In genomic region chr19:44618166-44618565, GRCm38 (mm10) we compare ENCODE assay signal across 19 mouse cellular contexts. TPM values are rescaled to one million over a fixed set of nuclear protein-coding genes. Genes with fewer than 3 reads are reported as not detected.
DNase-seq lines count a peak whose midpoint lies in the region; ATAC-seq lines count a peak whose summit lies in the region.
"Had no signal": no experiment of that assay in that cellular context is flagged by ENCODE, and none has a peak within 500 bp of the region (broad histone marks: within the 10 kb centered on the region; RNA-seq: fewer than 3 reads in every experiment).

No protein-coding gene starts in this region.

- no peaks in the 10 kb centered on the region for H3K36me3 ChIP-seq in forebrain, embryonic 11.5 days (ENCODE audit: control insufficient read depth, insufficient read depth, low read length)
- H3K36me3 ChIP-seq in forebrain, embryonic 12.5 days (replicated peaks) = no peaks in the 10 kb centered on the region
- H3K36me3 ChIP-seq in midbrain, embryonic 16.5 days (ENCODE audit: control insufficient read depth, insufficient read depth, low read length) = no peaks in the 10 kb centered on the region
- no peaks in the 10 kb centered on the region for H3K36me3 ChIP-seq in hindbrain, embryonic 10.5 days
- H3K36me3 ChIP-seq: forebrain, embryonic 10.5 days; G1E; heart, embryonic 13.5 days; intestine, embryonic 15.5 days; midbrain, embryonic 10.5 days had no signal

- 0 out of 2 replicates have a peak overlapping the region, but pooled peaks have one; percentile 11 for H3K4me2 ChIP-seq in forebrain, embryonic 11.5 days (ENCODE audit: low read depth, low read length, severe bottlenecking)
- H3K4me2 ChIP-seq in forebrain, embryonic 12.5 days = no peak overlapping the region
- no peak overlapping the region for H3K4me2 ChIP-seq in midbrain, embryonic 16.5 days (ENCODE audit: low read length)
- H3K4me2 ChIP-seq: heart, embryonic 13.5 days; intestine, embryonic 15.5 days; liver, embryonic 11.5 days had no signal

- no peak overlapping the region for H3K4me3 ChIP-seq in forebrain, embryonic 11.5 days (ENCODE audit: low read depth, low read length)
- no peak overlapping the region for H3K4me3 ChIP-seq in forebrain, embryonic 12.5 days (replicated peaks)
- H3K4me3 ChIP-seq in midbrain, embryonic 16.5 days (ENCODE audit: low read depth, low read length) = no peak overlapping the region
- no peak overlapping the region for H3K4me3 ChIP-seq in hindbrain, embryonic 10.5 days
- H3K4me3 ChIP-seq: forebrain, embryonic 10.5 days; heart, embryonic 13.5 days; intestine, embryonic 15.5 days; midbrain, embryonic 10.5 days had no signal

- H3K27ac ChIP-seq in forebrain, embryonic 11.5 days (ENCODE audit: low read depth, low read length) = no peak overlapping the region
- no peak overlapping the region for H3K27ac ChIP-seq in forebrain, embryonic 12.5 days
- H3K27ac ChIP-seq in midbrain, embryonic 16.5 days (ENCODE audit: low read length) = no peak overlapping the region
- no peak overlapping the region for H3K27ac ChIP-seq in hindbrain, embryonic 10.5 days
- H3K27ac ChIP-seq: forebrain, embryonic 10.5 days; heart, embryonic 13.5 days; intestine, embryonic 15.5 days; midbrain, embryonic 10.5 days had no signal

- no peaks in the 10 kb centered on the region for H3K27me3 ChIP-seq in forebrain, embryonic 11.5 days (ENCODE audit: control insufficient read depth, insufficient read depth, low read length)
- peaks cover 11% of the 10 kb centered on the region for H3K27me3 ChIP-seq in forebrain, embryonic 12.5 days
- no peaks in the 10 kb centered on the region for H3K27me3 ChIP-seq in midbrain, embryonic 16.5 days (ENCODE audit: control insufficient read depth, insufficient read depth, low read depth, low read length)
- peaks cover 6% of the 10 kb centered on the region; the same call in 1 of the 2 replicates for H3K27me3 ChIP-seq in hindbrain, embryonic 10.5 days (ENCODE audit: insufficient read depth, poor library complexity, severe bottlenecking)
- H3K27me3 ChIP-seq: intestine, embryonic 15.5 days had no signal

- no peak for DNase-seq in forebrain, embryonic 11.5 days (ENCODE audit: low spot score)
- DNase-seq in layer of hippocampus, adult 11-12 months (ENCODE audit: low spot score) = peak; percentile 37
- DNase-seq in left cerebral cortex, adult 9 months (ENCODE audit: low spot score in 2 of 2) = peak; percentile 11 to 70
- DNase-seq in yolk sac, embryonic 10.5 days (ENCODE audit: low spot score) = peak; percentile 12
- DNase-seq in hindbrain, embryonic 10.5 days (ENCODE audit: low spot score) = no peak
- DNase-seq: B cell, adult 2 months; cerebellum, adult 18-20 months; gastrocnemius, postnatal 25 days; lung, postnatal 10 days; thymus, postnatal 14 days had no signal

- H3K9ac ChIP-seq in forebrain, embryonic 11.5 days (ENCODE audit: low read length) = no peak overlapping the region
- H3K9ac ChIP-seq in forebrain, embryonic 12.5 days = no peak overlapping the region
- no peak overlapping the region for H3K9ac ChIP-seq in midbrain, embryonic 16.5 days (ENCODE audit: low read depth, low read length)
- H3K9ac ChIP-seq: heart, embryonic 13.5 days; intestine, embryonic 15.5 days had no signal

- no peak for ATAC-seq in forebrain, embryonic 11.5 days (replicated peaks; ENCODE audit: low FRiP score)
- no peak for ATAC-seq in forebrain, embryonic 12.5 days (ENCODE audit: low FRiP score)
- ATAC-seq in activated CD4-positive, CD25-positive, alpha-beta regulatory T cell, adult 4 months = no peak
- ATAC-seq in midbrain, embryonic 16.5 days = no peak
- ATAC-seq: intestine, embryonic 15.5 days had no signal

- no peaks in the 10 kb centered on the region for H3K4me1 ChIP-seq in forebrain, embryonic 11.5 days (replicated peaks; ENCODE audit: control insufficient read depth, insufficient read depth, low read length)
- no peaks in the 10 kb centered on the region for H3K4me1 ChIP-seq in forebrain, embryonic 12.5 days
- no peaks in the 10 kb centered on the region for H3K4me1 ChIP-seq in midbrain, embryonic 16.5 days (ENCODE audit: control insufficient read depth, insufficient read depth, low read length)
- H3K4me1 ChIP-seq in hindbrain, embryonic 10.5 days (replicated peaks) = peaks cover 6% of the 10 kb centered on the region; the same call in 1 of the 2 replicates
- H3K4me1 ChIP-seq: heart, embryonic 13.5 days; intestine, embryonic 15.5 days had no signal

- H3K9me3 ChIP-seq in forebrain, embryonic 11.5 days (ENCODE audit: control insufficient read depth, low read length) = no peaks in the 10 kb centered on the region
- no peaks in the 10 kb centered on the region for H3K9me3 ChIP-seq in forebrain, embryonic 12.5 days
- H3K9me3 ChIP-seq in midbrain, embryonic 16.5 days (replicated peaks; ENCODE audit: control insufficient read depth, low read length, poor library complexity, severe bottlenecking) = no peaks in the 10 kb centered on the region
- H3K9me3 ChIP-seq in hindbrain, embryonic 10.5 days = no peaks in the 10 kb centered on the region
- H3K9me3 ChIP-seq: forebrain, embryonic 10.5 days; G1E; heart, embryonic 13.5 days; intestine, embryonic 15.5 days; midbrain, embryonic 10.5 days had no signal

- 59% methylated on average over 7 of the region's 7 CpGs for WGBS in forebrain, embryonic 11.5 days
- 55% methylated on average over 7 of the region's 7 CpGs for WGBS in forebrain, embryonic 12.5 days
- 56% methylated on average over 7 of the region's 7 CpGs for WGBS in midbrain, embryonic 16.5 days
- WGBS in hindbrain, embryonic 10.5 days = 47% methylated on average over 7 of the region's 7 CpGs

RNA-seq across cellular contexts. Expression of gene Hif1an, which starts 55.5 kb away (rescaled TPM):
- 33.0 and 33.3 TPM in 2 replicates for polyA plus RNA-seq in forebrain, embryonic 11.5 days (2014; fragmentation: Nextera tagmentation; extraction: Ambion mirVana)
- polyA plus RNA-seq in forebrain, embryonic 12.5 days (2016; fragmentation: Nextera tagmentation; extraction: Ambion mirVana) = 46.5 and 48.9 TPM in 2 replicates
- 10 to 100 TPM; 18.8 to 23.4 TPM for polyA plus RNA-seq in activated CD4-positive, CD25-positive, alpha-beta regulatory T cell, adult 4 months (2017; shearing (Covaris generic))
- 25.2 and 28.6 TPM in 2 replicates for polyA plus RNA-seq in midbrain, embryonic 16.5 days (2015; fragmentation: Nextera tagmentation; extraction: Ambion mirVana)
- polyA plus RNA-seq in hindbrain, embryonic 10.5 days (2016; fragmentation: Nextera tagmentation; extraction: Ambion mirVana) = 42.3 and 46.5 TPM in 2 replicates

Comparison
In these comparisons a context has a peak if more than half of its experiments do, and no peak if none do; other contexts are left out.
1. DNase-seq: peak in layer of hippocampus, adult 11-12 months (single experiment), left cerebral cortex, adult 9 months (2 of 2) and yolk sac, embryonic 10.5 days (single experiment); none in forebrain, embryonic 11.5 days (single experiment) and hindbrain, embryonic 10.5 days (single experiment).